ENCODE assay signal across 24 mouse cellular contexts in the genomic region with DNA sequence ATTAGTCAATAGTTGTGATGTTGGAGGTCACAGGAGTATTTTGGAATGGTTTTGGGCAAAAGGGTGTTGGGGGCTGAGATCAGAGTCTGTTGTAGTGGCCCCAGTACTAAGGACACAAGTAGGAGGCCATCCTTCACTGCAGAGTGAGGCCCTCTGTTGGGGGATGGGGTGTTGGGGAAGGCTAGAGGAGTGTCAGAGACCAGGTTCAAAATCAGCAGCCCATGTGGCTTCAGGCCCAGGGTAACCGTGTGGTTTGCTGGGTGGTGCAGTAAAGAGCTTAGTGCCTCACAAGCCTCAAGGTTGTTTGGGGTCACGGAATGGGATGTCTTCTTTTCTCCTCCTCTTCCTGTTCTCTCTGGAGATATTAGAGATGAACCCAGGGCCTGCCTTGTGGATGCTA. TPM values are rescaled to one million over a fixed set of nuclear protein-coding genes. Genes with fewer than 3 reads are reported as not detected.
DNase-seq lines count a peak whose midpoint lies in the region; ATAC-seq and TF ChIP-seq lines count a peak whose summit lies in the region.
"Had no signal": no experiment of that assay in that cellular context is flagged by ENCODE, and none has a peak within 500 bp of the region (broad histone marks: within the 10 kb centered on the region; RNA-seq: fewer than 3 reads in every experiment).

No protein-coding gene starts in this region.

- H3K4me3 ChIP-seq in kidney, embryonic 14.5 days (ENCODE audit: low read length): no peak overlapping the region
- H3K4me3 ChIP-seq in lung, adult 2 months (replicated peaks; ENCODE audit: extremely low read depth, low read depth, low read length): no peak overlapping the region
- H3K4me3 ChIP-seq in kidney, adult 2 months (ENCODE audit: insufficient read depth, low read depth, low read length): no peak overlapping the region
- H3K4me3 ChIP-seq: liver, embryonic 15.5 days; midbrain, embryonic 10.5 days; neural tube, embryonic 15.5 days had no signal

- no peak overlapping the region for H3K4me2 ChIP-seq in kidney, embryonic 14.5 days (replicated peaks; ENCODE audit: low read depth, low read length)
- H3K4me2 ChIP-seq: heart, embryonic 11.5 days; liver, embryonic 15.5 days; neural tube, embryonic 15.5 days had no signal

- no peaks in the 10 kb centered on the region; the same call in 1 of the 2 replicates for H3K36me3 ChIP-seq in kidney, embryonic 14.5 days (ENCODE audit: control insufficient read depth, insufficient read depth, low read length)
- no peaks in the 10 kb centered on the region for H3K36me3 ChIP-seq in kidney, adult 2 months (ENCODE audit: control insufficient read depth, insufficient read depth, low read length)
- H3K36me3 ChIP-seq: liver, embryonic 15.5 days; neural tube, embryonic 15.5 days had no signal

- WGBS in kidney, embryonic 14.5 days: 67% methylated on average over 2 of the region's 2 CpGs
- WGBS in lung, adult 2 months: 66% methylated on average over 2 of the region's 2 CpGs
- WGBS in kidney, adult 2 months: 75% methylated on average over 2 of the region's 2 CpGs

- no peaks in the 10 kb centered on the region for H3K4me1 ChIP-seq in kidney, embryonic 14.5 days (ENCODE audit: control insufficient read depth, insufficient read depth, low read length)
- no peaks in the 10 kb centered on the region for H3K4me1 ChIP-seq in lung, adult 2 months (ENCODE audit: control insufficient read depth, insufficient read depth, low read length)
- H3K4me1 ChIP-seq in kidney, adult 2 months (ENCODE audit: control insufficient read depth, insufficient read depth, low read length): no peaks in the 10 kb centered on the region
- H3K4me1 ChIP-seq: liver, embryonic 15.5 days had no signal

- no peak for TF ChIP-seq CTCF in lung, adult 2 months (IDR thresholded peaks at IDR 0.05; ENCODE audit: insufficient read depth, low read length)
- no peak for TF ChIP-seq CTCF in kidney, adult 2 months (conservative IDR thresholded peaks at IDR 0.05; ENCODE audit: insufficient read depth, insufficient read length, low read depth, low read length)

- H3K9ac ChIP-seq in kidney, embryonic 14.5 days (ENCODE audit: low read depth, low read length): 0 out of 2 replicates have a peak overlapping the region, but pooled peaks have one; percentile 12
- H3K9ac ChIP-seq: liver, embryonic 15.5 days; neural tube, embryonic 15.5 days had no signal

- H3K27ac ChIP-seq in kidney, embryonic 14.5 days (ENCODE audit: low read depth, low read length): no peak overlapping the region
- H3K27ac ChIP-seq in kidney, adult 2 months (ENCODE audit: insufficient read depth, low read depth, low read length): no peak overlapping the region
- H3K27ac ChIP-seq: hindbrain, postnatal 0 days; kidney, postnatal 0 days; liver, embryonic 15.5 days; midbrain, embryonic 10.5 days; neural tube, embryonic 15.5 days had no signal

- no peak for ATAC-seq in kidney, embryonic 14.5 days (ENCODE audit: low FRiP score, low TSS enrichment)
- ATAC-seq in activated CD4-positive, CD25-positive, alpha-beta regulatory T cell, adult 4 months: peak; percentile 28
- peak; percentile 36 for ATAC-seq in inflammation-experienced regulatory T-cells, adult 6 months
- ATAC-seq in megakaryocyte-erythroid progenitor cell, adult 5-6 weeks (replicated peaks; ENCODE audit: low FRiP score, low TSS enrichment, poor library complexity, severe bottlenecking): 0 out of 2 replicates have a peak, but pooled peaks have one; percentile 20
- ATAC-seq: intestine, postnatal 0 days had no signal

- H3K27me3 ChIP-seq in kidney, embryonic 14.5 days (ENCODE audit: control insufficient read depth, insufficient read depth, low read length): no peaks in the 10 kb centered on the region
- H3K27me3 ChIP-seq in kidney, adult 2 months (replicated peaks; ENCODE audit: control insufficient read depth, insufficient read depth, low read length): no peaks in the 10 kb centered on the region
- H3K27me3 ChIP-seq: neural tube, embryonic 15.5 days had no signal

- no peak for DNase-seq in kidney, adult 18-20 months
- DNase-seq in lung, adult 2 months: no peak
- DNase-seq in kidney, adult 2 months: no peak
- DNase-seq in layer of hippocampus, adult 8-10 months (ENCODE audit: low spot score in 2 of 2): no peak
- DNase-seq: adrenal gland, postnatal 10 days; cerebellum, adult 8-10 months; cerebellum, postnatal 36 days; gastrocnemius, postnatal 25 days; heart, postnatal 10 days; liver; right cerebral cortex, adult 18-20 months had no signal

- no peaks in the 10 kb centered on the region for H3K9me3 ChIP-seq in kidney, embryonic 14.5 days (ENCODE audit: control insufficient read depth, low read length)
- H3K9me3 ChIP-seq: liver, embryonic 15.5 days; midbrain, embryonic 10.5 days; neural tube, embryonic 15.5 days had no signal

- TF ChIP-seq POLR2A in lung, adult 2 months (IDR thresholded peaks at IDR 0.05; ENCODE audit: borderline replicate concordance, extremely low read depth, low read depth, low read length): no peak
- no peak for TF ChIP-seq POLR2A in kidney, adult 2 months (IDR thresholded peaks at IDR 0.05; ENCODE audit: low read depth, low read length)

RNA-seq across cellular contexts. Expression of a gene that starts 1.0 kb away (rescaled TPM):
- 0.19 and 0.34 TPM in 2 replicates for polyA plus RNA-seq in kidney, embryonic 14.5 days (2014; fragmentation: Nextera tagmentation; extraction: Ambion mirVana)
- 1 to 10 TPM; 8.2 to 9.0 TPM for polyA plus RNA-seq in activated CD4-positive, CD25-positive, alpha-beta regulatory T cell, adult 4 months (2017; shearing (Covaris generic))
- 10 to 100 TPM in 1 of 3 experiments, 1 to 10 TPM in 2; 8.5 to 32.9 (median 8.7) TPM for polyA plus RNA-seq in inflammation-experienced regulatory T-cells, adult 6 months (2017; shearing (Covaris generic))
- total RNA-seq in megakaryocyte-erythroid progenitor cell, adult 5-6 weeks (2014; fragmentation: Nextera tagmentation): 0.79 TPM in 1 of 2 replicates, not detected in the other
- total RNA-seq in megakaryocyte-erythroid progenitor cell, adult 5-6 weeks (2017): 0.14 TPM in 1 of 2 replicates, not detected in the other
- 1.8 and 2.4 TPM in 2 replicates for polyA plus RNA-seq in lung, adult 2 months (2012; rRNA removed)
- polyA plus RNA-seq in kidney, adult 2 months (2012; rRNA removed): 0.48 and 0.67 TPM in 2 replicates
- not detected for total RNA-seq in layer of hippocampus, adult 8-10 months (2022)
- total RNA-seq: gastrocnemius, postnatal 25 days; hindbrain, postnatal 0 days; layer of hippocampus, postnatal 25 days; left cerebral cortex, postnatal 14 days had no signal
- polyA plus RNA-seq: liver, embryonic 15.5 days had no signal

RNA-seq across cellular contexts. Expression of a gene that starts 21.0 kb away (rescaled TPM):
- polyA plus RNA-seq in kidney, embryonic 14.5 days (2014; fragmentation: Nextera tagmentation; extraction: Ambion mirVana): 11.7 and 17.7 TPM in 2 replicates
- polyA plus RNA-seq in activated CD4-positive, CD25-positive, alpha-beta regulatory T cell, adult 4 months (2017; shearing (Covaris generic)): 10 to 100 TPM; 14.9 to 16.0 TPM
- 10 to 100 TPM; 13.9 to 24.2 (median 21.3) TPM for polyA plus RNA-seq in inflammation-experienced regulatory T-cells, adult 6 months (2017; shearing (Covaris generic))
- total RNA-seq in megakaryocyte-erythroid progenitor cell, adult 5-6 weeks (2014; fragmentation: Nextera tagmentation): 8.6 and 10.7 TPM in 2 replicates
- total RNA-seq in megakaryocyte-erythroid progenitor cell, adult 5-6 weeks (2017): 3.2 and 6.9 TPM in 2 replicates
- polyA plus RNA-seq in lung, adult 2 months (2012; rRNA removed): 25.9 and 27.7 TPM in 2 replicates
- 24.1 and 26.0 TPM in 2 replicates for polyA plus RNA-seq in kidney, adult 2 months (2012; rRNA removed)
- total RNA-seq in layer of hippocampus, adult 8-10 months (2022): 10 to 100 TPM; 54.1 to 61.7 (median 57.8) TPM

RNA-seq across cellular contexts. Expression of a gene that starts 21.1 kb away (rescaled TPM):
- polyA plus RNA-seq in kidney, embryonic 14.5 days (2014; fragmentation: Nextera tagmentation; extraction: Ambion mirVana): 0.87 and 1.2 TPM in 2 replicates
- 1 to 10 TPM in 1 of 2 experiments, under 1 TPM in 1; 0.40 to 1.2 TPM for polyA plus RNA-seq in activated CD4-positive, CD25-positive, alpha-beta regulatory T cell, adult 4 months (2017; shearing (Covaris generic))
- 1 to 10 TPM in 2 of 3 experiments, not detected in 1; 1.5 to 1.6 TPM for polyA plus RNA-seq in inflammation-experienced regulatory T-cells, adult 6 months (2017; shearing (Covaris generic))
- 0.49 and 0.50 TPM in 2 replicates for total RNA-seq in megakaryocyte-erythroid progenitor cell, adult 5-6 weeks (2014; fragmentation: Nextera tagmentation)
- total RNA-seq in megakaryocyte-erythroid progenitor cell, adult 5-6 weeks (2017): 1.1 and 1.7 TPM in 2 replicates
- polyA plus RNA-seq in lung, adult 2 months (2012; rRNA removed): 1.0 and 1.1 TPM in 2 replicates
- polyA plus RNA-seq in kidney, adult 2 months (2012; rRNA removed): 0.63 and 0.92 TPM in 2 replicates
- 1 to 10 TPM; 2.1 to 3.5 (median 2.6) TPM for total RNA-seq in layer of hippocampus, adult 8-10 months (2022)
- total RNA-seq: gastrocnemius, postnatal 25 days had no signal

RNA-seq across cellular contexts. Expression of a gene that starts 22.2 kb away (rescaled TPM):
- polyA plus RNA-seq in kidney, embryonic 14.5 days (2014; fragmentation: Nextera tagmentation; extraction: Ambion mirVana): 10.4 and 18.3 TPM in 2 replicates
- polyA plus RNA-seq in activated CD4-positive, CD25-positive, alpha-beta regulatory T cell, adult 4 months (2017; shearing (Covaris generic)): 10 to 100 TPM; 13.9 to 15.9 TPM
- 10 to 100 TPM; 16.6 to 20.0 (median 18.6) TPM for polyA plus RNA-seq in inflammation-experienced regulatory T-cells, adult 6 months (2017; shearing (Covaris generic))
- 27.0 and 27.3 TPM in 2 replicates for total RNA-seq in megakaryocyte-erythroid progenitor cell, adult 5-6 weeks (2014; fragmentation: Nextera tagmentation)
- 14.1 and 16.3 TPM in 2 replicates for total RNA-seq in megakaryocyte-erythroid progenitor cell, adult 5-6 weeks (2017)
- polyA plus RNA-seq in lung, adult 2 months (2012; rRNA removed): 36.1 and 42.5 TPM in 2 replicates
- polyA plus RNA-seq in kidney, adult 2 months (2012; rRNA removed): 28.2 and 30.1 TPM in 2 replicates
- total RNA-seq in layer of hippocampus, adult 8-10 months (2022): 10 to 100 TPM; 18.9 to 21.6 (median 19.3) TPM

RNA-seq across cellular contexts. Expression of a gene that starts 58.3 kb away (rescaled TPM):
- polyA plus RNA-seq in kidney, embryonic 14.5 days (2014; fragmentation: Nextera tagmentation; extraction: Ambion mirVana): 4.3 and 5.5 TPM in 2 replicates
- 1 to 10 TPM in 1 of 2 experiments, not detected in 1; 1.1 TPM for polyA plus RNA-seq in activated CD4-positive, CD25-positive, alpha-beta regulatory T cell, adult 4 months (2017; shearing (Covaris generic))
- not detected for polyA plus RNA-seq in inflammation-experienced regulatory T-cells, adult 6 months (2017; shearing (Covaris generic))
- total RNA-seq in megakaryocyte-erythroid progenitor cell, adult 5-6 weeks (2014; fragmentation: Nextera tagmentation): 2.9 and 5.0 TPM in 2 replicates
- total RNA-seq in megakaryocyte-erythroid progenitor cell, adult 5-6 weeks (2017): not detected in 2 replicates
- polyA plus RNA-seq in lung, adult 2 months (2012; rRNA removed): 0.18 and 0.54 TPM in 2 replicates
- polyA plus RNA-seq in kidney, adult 2 months (2012; rRNA removed): 0.99 and 1.4 TPM in 2 replicates
- 1 to 10 TPM; 1.0 to 3.7 (median 2.8) TPM for total RNA-seq in layer of hippocampus, adult 8-10 months (2022)
- total RNA-seq: gastrocnemius, postnatal 25 days had no signal
